Mouse (Mus musculus): ENCODE measurements around the gene Coq9. TPM values are rescaled to one million over a fixed set of nuclear protein-coding genes. Genes with fewer than 3 reads are reported as not detected.
A peak's percentile ranks its signal among the peaks of the same experiment; 100 is the strongest.

Coq9 gene
- total RNA-seq (2014; rRNA removed) (148 and 183 TPM in 2 replicates), polyA plus RNA-seq (2012; rRNA removed) (280 and 359 TPM in 2 replicates)

GRCm38 (mm10) chr8:94837662-94838574 lies at the start of gene Coq9, which contains the start of gene Ciapin1:
TSS of gene Coq9 (plus strand) at chr8:94838321.
TSS of gene Ciapin1 (minus strand) at chr8:94838358.
- Histone ChIP-seq H3K27me3 (ENCODE audit: control insufficient read depth, insufficient read depth, low read length) (no peaks in the 10 kb centered on the region), H3K36me3 (ENCODE audit: control insufficient read depth, insufficient read depth, low read length) (no peaks in the 10 kb centered on the region; the same call in 1 of the 2 replicates), H3K4me3 (ENCODE audit: insufficient read depth, low read depth, low read length) (peak within 1 kb of the TSS; percentile 89), H3K4me1 (ENCODE audit: control insufficient read depth, insufficient read depth, low read length) (peaks cover 13% of the 10 kb centered on the region), H3K79me2 (ENCODE audit: control insufficient read depth, insufficient read depth, low read length) (peaks cover 12% of the 10 kb centered on the region; the same call in 1 of the 2 replicates), H3K9ac (ENCODE audit: low read depth, low read length) (peak within 1 kb of the TSS; percentile 96), H3K27ac (replicated peaks; ENCODE audit: insufficient read depth, low read depth, low read length) (peak within 1 kb of the TSS; percentile 98)
- peak; percentile 79 for DNase-seq (ENCODE audit: extremely low read depth, low read depth, low spot score)
- TF ChIP-seq CTCF (IDR thresholded peaks at IDR 0.05; ENCODE audit: low read depth, low read length) = no peak
- TF ChIP-seq POLR2A (IDR thresholded peaks at IDR 0.05; ENCODE audit: extremely low read depth, insufficient read depth, low read length) = peak; percentile 80; the same call in 1 of the 2 replicates
- WGBS = under 1% methylated on average over 82 of the region's 82 CpGs

DNA sequence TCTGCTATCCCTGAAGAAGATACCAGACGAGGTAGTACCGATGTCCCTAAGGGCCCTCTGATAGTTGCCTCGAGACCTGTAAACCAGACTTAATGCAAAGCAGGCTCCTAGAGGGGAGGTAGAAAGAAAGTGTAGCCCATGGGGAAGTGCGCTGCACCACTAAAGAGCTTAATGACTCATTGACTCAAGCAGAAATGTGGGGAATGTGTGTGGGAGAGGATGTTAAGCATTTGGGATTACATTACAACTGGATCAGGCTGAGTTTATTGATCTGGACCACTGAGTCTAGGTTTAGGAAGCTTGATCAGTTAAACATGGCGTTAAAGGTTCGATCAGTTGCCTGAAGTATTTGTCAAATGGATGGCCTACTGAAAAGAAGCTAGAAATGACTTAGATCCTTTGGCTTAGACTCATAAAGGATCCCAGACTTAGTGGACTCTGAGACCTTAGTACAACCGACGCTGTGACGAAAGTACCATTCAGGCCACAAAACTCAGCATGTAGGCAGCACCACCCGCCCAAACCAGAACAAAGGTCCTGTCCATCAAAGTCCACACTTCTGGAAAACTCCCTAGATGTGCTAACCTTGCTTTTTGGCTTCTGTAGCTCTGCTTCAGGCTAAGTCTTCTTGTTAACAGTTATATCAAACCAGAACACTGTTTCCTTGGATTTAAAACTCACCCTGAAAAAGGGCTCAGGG lies 48.7 kb upstream of the Coq9 start:
- Histone ChIP-seq H3K27me3 (ENCODE audit: control insufficient read depth, insufficient read depth, low read length) (no peaks in the 10 kb centered on the region), H3K9ac (ENCODE audit: low read depth, low read length) (no peak overlapping the region), H3K4me1 (ENCODE audit: control insufficient read depth, insufficient read depth, low read length) (no peaks in the 10 kb centered on the region), H3K79me2 (ENCODE audit: control insufficient read depth, insufficient read depth, low read length) (no peaks in the 10 kb centered on the region), H3K4me3 (ENCODE audit: insufficient read depth, low read depth, low read length) (no peak overlapping the region), H3K27ac (replicated peaks; ENCODE audit: insufficient read depth, low read depth, low read length) (no peak overlapping the region), H3K36me3 (ENCODE audit: control insufficient read depth, insufficient read depth, low read length) (no peaks in the 10 kb centered on the region)
- TF ChIP-seq CTCF (IDR thresholded peaks at IDR 0.05; ENCODE audit: low read depth, low read length) = no peak
- no peak for TF ChIP-seq POLR2A (IDR thresholded peaks at IDR 0.05; ENCODE audit: extremely low read depth, insufficient read depth, low read length)
- DNase-seq (ENCODE audit: extremely low read depth, low read depth, low spot score) = peak; percentile 85
- 71% methylated on average over 10 of the region's 10 CpGs for WGBS

DNA sequence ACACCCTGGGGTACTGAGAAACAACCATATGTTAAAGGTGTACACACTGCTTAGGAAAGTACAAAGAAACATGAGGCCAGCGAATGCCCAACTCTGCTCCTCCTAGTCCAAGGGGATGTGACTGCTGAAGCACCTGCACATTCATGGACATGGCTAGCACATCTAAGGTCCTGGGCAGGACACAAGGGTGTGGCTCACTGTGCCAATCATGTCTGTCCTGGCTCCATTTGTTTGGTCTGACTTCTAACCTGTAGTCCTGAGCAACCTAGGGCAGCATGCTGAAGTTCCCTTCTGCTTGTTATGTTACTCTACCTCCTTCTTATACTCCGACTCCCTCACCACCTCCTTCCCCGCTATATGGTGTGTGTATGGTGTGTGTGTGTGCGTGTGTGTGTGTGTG lies 43.8 kb upstream of the Coq9 start:
- Histone ChIP-seq H3K9ac (ENCODE audit: low read depth, low read length) (no peak overlapping the region), H3K4me1 (ENCODE audit: control insufficient read depth, insufficient read depth, low read length) (no peaks in the 10 kb centered on the region), H3K4me3 (ENCODE audit: insufficient read depth, low read depth, low read length) (no peak overlapping the region), H3K36me3 (ENCODE audit: control insufficient read depth, insufficient read depth, low read length) (no peaks in the 10 kb centered on the region), H3K27ac (replicated peaks; ENCODE audit: insufficient read depth, low read depth, low read length) (no peak overlapping the region), H3K79me2 (ENCODE audit: control insufficient read depth, insufficient read depth, low read length) (no peaks in the 10 kb centered on the region), H3K27me3 (ENCODE audit: control insufficient read depth, insufficient read depth, low read length) (no peaks in the 10 kb centered on the region)
- 95% methylated on average over 4 of the region's 4 CpGs for WGBS
- no peak for DNase-seq (ENCODE audit: extremely low read depth, low read depth, low spot score)
- TF ChIP-seq POLR2A (IDR thresholded peaks at IDR 0.05; ENCODE audit: extremely low read depth, insufficient read depth, low read length) (no peak), CTCF (IDR thresholded peaks at IDR 0.05; ENCODE audit: low read depth, low read length) (no peak)

DNA sequence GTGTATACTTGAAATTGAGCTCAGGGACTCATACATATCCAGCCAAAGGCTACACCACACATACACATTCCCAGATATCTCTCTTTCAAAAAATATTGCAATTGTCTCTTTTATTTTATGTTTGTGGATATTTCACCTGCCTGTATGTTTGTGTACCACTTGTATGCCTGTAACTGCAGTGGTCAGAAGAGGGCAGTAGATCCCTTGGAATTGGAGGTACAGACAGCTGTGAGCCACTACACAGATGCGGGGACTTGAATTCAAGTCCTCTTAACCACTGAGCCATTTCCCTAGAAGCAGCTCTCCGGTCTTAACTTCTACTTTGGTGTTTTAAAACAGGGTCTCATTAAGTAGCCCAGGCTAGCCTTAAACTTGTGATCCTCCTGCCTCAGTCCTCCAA lies 43.3 kb upstream of the Coq9 start:
- Histone ChIP-seq H3K27me3 (ENCODE audit: control insufficient read depth, insufficient read depth, low read length) (no peaks in the 10 kb centered on the region), H3K79me2 (ENCODE audit: control insufficient read depth, insufficient read depth, low read length) (no peaks in the 10 kb centered on the region), H3K27ac (replicated peaks; ENCODE audit: insufficient read depth, low read depth, low read length) (no peak overlapping the region), H3K36me3 (ENCODE audit: control insufficient read depth, insufficient read depth, low read length) (no peaks in the 10 kb centered on the region), H3K4me1 (ENCODE audit: control insufficient read depth, insufficient read depth, low read length) (no peaks in the 10 kb centered on the region), H3K4me3 (ENCODE audit: insufficient read depth, low read depth, low read length) (no peak overlapping the region), H3K9ac (ENCODE audit: low read depth, low read length) (no peak overlapping the region)
- TF ChIP-seq POLR2A (IDR thresholded peaks at IDR 0.05; ENCODE audit: extremely low read depth, insufficient read depth, low read length) = no peak
- no peak for TF ChIP-seq CTCF (IDR thresholded peaks at IDR 0.05; ENCODE audit: low read depth, low read length)
- WGBS = 92% methylated on average over 2 of the region's 2 CpGs
- DNase-seq (ENCODE audit: extremely low read depth, low read depth, low spot score) = no peak

GRCm38 (mm10) chr8:94800278-94800968 lies 37.7 kb upstream of the Coq9 start:
- Histone ChIP-seq H3K36me3 (ENCODE audit: control insufficient read depth, insufficient read depth, low read length) (no peaks in the 10 kb centered on the region), H3K79me2 (ENCODE audit: control insufficient read depth, insufficient read depth, low read length) (no peaks in the 10 kb centered on the region), H3K27me3 (ENCODE audit: control insufficient read depth, insufficient read depth, low read length) (no peaks in the 10 kb centered on the region), H3K4me3 (ENCODE audit: insufficient read depth, low read depth, low read length) (no peak overlapping the region), H3K27ac (replicated peaks; ENCODE audit: insufficient read depth, low read depth, low read length) (no peak overlapping the region), H3K9ac (ENCODE audit: low read depth, low read length) (no peak overlapping the region), H3K4me1 (ENCODE audit: control insufficient read depth, insufficient read depth, low read length) (no peaks in the 10 kb centered on the region)
- 68% methylated on average over 7 of the region's 7 CpGs for WGBS
- DNase-seq (ENCODE audit: extremely low read depth, low read depth, low spot score) = no peak
- TF ChIP-seq POLR2A (IDR thresholded peaks at IDR 0.05; ENCODE audit: extremely low read depth, insufficient read depth, low read length) (no peak), CTCF (IDR thresholded peaks at IDR 0.05; ENCODE audit: low read depth, low read length) (no peak)
